Mouse (Mus musculus) spleen, adult 2 months (tissue): ENCODE measurements at regions not wholly inside any gene's neighbourhood (a gene's known extent, or its start where the extent isn't known, plus 50 kb on each side); places are given as distances from the start of the nearest gene placed in this dataset.

Experiments
- DNase-seq, 2 experiments: peaks; one replicate each; pipeline versions ENCODE4 v3.0.0 to v3.0.0-alpha.2; 2012 to 2021; ENCODE audit warnings: low spot score in 2 of 2, low read depth in 1 of 2
- H3K27ac ChIP-seq: fragments of 200-500 bp; 2 replicates; pipeline ENCODE4 v1.5.1; 2012; ENCODE audit warnings: low read length, inconsistent platforms; ENCODE audit not compliant: insufficient read depth
- H3K27me3 ChIP-seq: fragments of 200-500 bp; 2 replicates; pipeline ENCODE4 v1.6.1; 2012; ENCODE audit warnings: mild to moderate bottlenecking, moderate library complexity, low read length, inconsistent platforms; ENCODE audit not compliant: control insufficient read depth, insufficient read depth
- H3K36me3 ChIP-seq: fragments of 200-500 bp; 2 replicates; pipeline ENCODE4 v1.6.1; 2012; ENCODE audit warnings: mild to moderate bottlenecking, low read length, inconsistent platforms; ENCODE audit not compliant: control insufficient read depth, insufficient read depth
- H3K4me1 ChIP-seq: fragments of 200-500 bp; 2 replicates; pipeline ENCODE4 v1.6.1; 2011; ENCODE audit warnings: inconsistent platforms; ENCODE audit not compliant: control insufficient read depth, insufficient read depth, insufficient read length
- H3K4me3 ChIP-seq: fragments of 200-500 bp; 2 replicates; pipeline ENCODE4 v1.5.1; 2011; ENCODE audit warnings: mild to moderate bottlenecking, inconsistent platforms; ENCODE audit not compliant: insufficient read depth, insufficient read length; ENCODE audit errors: extremely low read depth
- CTCF ChIP-seq: fragments of 200-500 bp; IDR thresholded peaks from 2 replicates; pipeline ENCODE4 v1.5.1; 2011; ENCODE audit warnings: mild to moderate bottlenecking, inconsistent platforms; ENCODE audit not compliant: insufficient read depth, insufficient read length, insufficient replicate concordance; ENCODE audit errors: extremely low read depth
- POLR2A ChIP-seq: fragments of 200-500 bp; IDR thresholded peaks from 2 replicates; pipeline ENCODE4 v1.6.1; 2011; ENCODE audit warnings: low read depth, low read length, inconsistent platforms
- WGBS: fragments of 180-500 bp; shearing (Covaris S2); methylation state at CpG from one replicate; pipeline ENCODE4 v1.1.7; 2018; 5-methylcytosine and 5-hydroxymethylcytosine counted together

GRCm38 (mm10) chr15:59807723-59808122 is 208.7 kb downstream of the 4933412E24Rik start:
- DNase-seq: no peak
- no peak overlapping the region for H3K4me3 ChIP-seq
- no peaks in the 10 kb centered on the region for H3K27me3 ChIP-seq
- WGBS: 62% methylated on average over 6 of the region's 6 CpGs
- no peaks in the 10 kb centered on the region for H3K36me3 ChIP-seq
- no peak overlapping the region for H3K27ac ChIP-seq
- TF ChIP-seq CTCF (no peak), POLR2A (no peak)
- no peaks in the 10 kb centered on the region for H3K4me1 ChIP-seq

GRCm38 (mm10) chr15:59805771-59806170 is 210.6 kb downstream of the 4933412E24Rik start:
- Histone ChIP-seq H3K27me3 (no peaks in the 10 kb centered on the region), H3K4me3 (no peak overlapping the region), H3K36me3 (no peaks in the 10 kb centered on the region), H3K27ac (no peak overlapping the region), H3K4me1 (no peaks in the 10 kb centered on the region)
- TF ChIP-seq CTCF: no peak
- TF ChIP-seq POLR2A: no peak
- DNase-seq: no peak
- 90% methylated on average over 2 of the region's 2 CpGs for WGBS

- Histone ChIP-seq H3K27me3 (no peaks in the 10 kb centered on the region), H3K4me1 (no peaks in the 10 kb centered on the region), H3K36me3 (no peaks in the 10 kb centered on the region), H3K4me3 (no peak overlapping the region), H3K27ac (no peak overlapping the region)
- no peak for DNase-seq
- TF ChIP-seq POLR2A (no peak), CTCF (no peak)
- 71% methylated on average over 2 of the region's 2 CpGs for WGBS
Measured at GRCm38 (mm10) chr15:59804821-59805220, 211.6 kb downstream of the 4933412E24Rik start.

GRCm38 (mm10) chr15:59804394-59804793 is 212.0 kb downstream of the 4933412E24Rik start:
- WGBS: 81% methylated on average over 7 of the region's 7 CpGs
- no peaks in the 10 kb centered on the region for H3K27me3 ChIP-seq
- H3K4me3 ChIP-seq: no peak overlapping the region
- H3K4me1 ChIP-seq: no peaks in the 10 kb centered on the region
- H3K27ac ChIP-seq: no peak overlapping the region
- DNase-seq: no peak
- no peaks in the 10 kb centered on the region for H3K36me3 ChIP-seq
- TF ChIP-seq CTCF (no peak), POLR2A (no peak)

- no peak for DNase-seq
- H3K4me3 ChIP-seq: no peak overlapping the region
- no peaks in the 10 kb centered on the region for H3K4me1 ChIP-seq
- no peak overlapping the region for H3K27ac ChIP-seq
- WGBS: 69% methylated on average over 7 of the region's 7 CpGs
- H3K27me3 ChIP-seq: no peaks in the 10 kb centered on the region
- TF ChIP-seq POLR2A (no peak), CTCF (no peak)
- no peaks in the 10 kb centered on the region for H3K36me3 ChIP-seq
Measured at GRCm38 (mm10) chr15:59802276-59802675, 214.1 kb downstream of the 4933412E24Rik start.

- TF ChIP-seq POLR2A: no peak
- no peak for TF ChIP-seq CTCF
- WGBS: 90% methylated on average over 3 of the region's 3 CpGs
- Histone ChIP-seq H3K27me3 (no peaks in the 10 kb centered on the region), H3K4me1 (peaks cover 11% of the 10 kb centered on the region), H3K36me3 (no peaks in the 10 kb centered on the region), H3K27ac (no peak overlapping the region), H3K4me3 (no peak overlapping the region)
- DNase-seq: no peak
Measured at GRCm38 (mm10) chr15:59799124-59799815, 217.1 kb downstream of the 4933412E24Rik start.

- TF ChIP-seq POLR2A (no peak), CTCF (no peak)
- H3K4me1 ChIP-seq: peaks cover 11% of the 10 kb centered on the region
- no peaks in the 10 kb centered on the region for H3K27me3 ChIP-seq
- no peak overlapping the region for H3K27ac ChIP-seq
- no peak overlapping the region for H3K4me3 ChIP-seq
- no peaks in the 10 kb centered on the region for H3K36me3 ChIP-seq
- no peak for DNase-seq
Measured at GRCm38 (mm10) chr15:59798486-59798885, 217.9 kb downstream of the 4933412E24Rik start.
